Mouse (Mus musculus): ENCODE measurements at regions not wholly inside any gene's neighbourhood (a gene's known extent, or its start where the extent isn't known, plus 50 kb on each side); places are given as distances from the start of the nearest gene placed in this dataset.
A peak's percentile ranks its signal among the peaks of the same experiment; 100 is the strongest.

- no peak for DNase-seq (ENCODE audit: low read depth, low spot score)
These were observed 82.1 kb upstream of the Zfp64 start for GRCm38 (mm10) chr2:169037519-169037918.

GRCm38 (mm10) chr2:169035315-169035714 is 79.9 kb upstream of the Zfp64 start:
- DNase-seq (ENCODE audit: low read depth, low spot score), result peak; percentile 12

GRCm38 (mm10) chr2:169033997-169034396 is 78.6 kb upstream of the Zfp64 start:
- DNase-seq (ENCODE audit: low read depth, low spot score), result no peak

- DNase-seq (ENCODE audit: low read depth, low spot score), result no peak
These were observed 77.8 kb upstream of the Zfp64 start for GRCm38 (mm10) chr2:169033181-169033580.

- no peak for DNase-seq (ENCODE audit: low read depth, low spot score)
These were observed 73.2 kb upstream of the Zfp64 start for GRCm38 (mm10) chr2:169028531-169029114.

- DNase-seq (ENCODE audit: low read depth, low spot score), result no peak
These were observed 63.6 kb upstream of the Zfp64 start for GRCm38 (mm10) chr2:169019037-169019436.

- DNase-seq (ENCODE audit: low read depth, low spot score), result no peak
These were observed 54.9 kb upstream of the Zfp64 start for GRCm38 (mm10) chr2:169010271-169010670.

- DNase-seq (ENCODE audit: low read depth, low spot score), result peak; percentile 14
These were observed 53.4 kb upstream of the Zfp64 start for GRCm38 (mm10) chr2:169008756-169009155.

GRCm38 (mm10) chr2:169008333-169008732 is 52.9 kb upstream of the Zfp64 start:
- no peak for DNase-seq (ENCODE audit: low read depth, low spot score)

- no peak for DNase-seq (ENCODE audit: low read depth, low spot score)
These were observed 51.2 kb upstream of the Zfp64 start for GRCm38 (mm10) chr2:169006549-169006948.

- DNase-seq (ENCODE audit: low read depth, low spot score), result no peak
These were observed 50.4 kb upstream of the Zfp64 start for GRCm38 (mm10) chr2:169005810-169006209.

Data from CD4-positive helper T cell, adult 2 months (primary cell).